Mouse (Mus musculus): ENCODE results near the gene Rprd1b. TPM values are rescaled to one million over a fixed set of nuclear protein-coding genes. Genes with fewer than 3 reads are reported as not detected.

The Rprd1b gene
- polyA plus RNA-seq, 1 experiment from 2014 or later: 40.7 TPM

DNA sequence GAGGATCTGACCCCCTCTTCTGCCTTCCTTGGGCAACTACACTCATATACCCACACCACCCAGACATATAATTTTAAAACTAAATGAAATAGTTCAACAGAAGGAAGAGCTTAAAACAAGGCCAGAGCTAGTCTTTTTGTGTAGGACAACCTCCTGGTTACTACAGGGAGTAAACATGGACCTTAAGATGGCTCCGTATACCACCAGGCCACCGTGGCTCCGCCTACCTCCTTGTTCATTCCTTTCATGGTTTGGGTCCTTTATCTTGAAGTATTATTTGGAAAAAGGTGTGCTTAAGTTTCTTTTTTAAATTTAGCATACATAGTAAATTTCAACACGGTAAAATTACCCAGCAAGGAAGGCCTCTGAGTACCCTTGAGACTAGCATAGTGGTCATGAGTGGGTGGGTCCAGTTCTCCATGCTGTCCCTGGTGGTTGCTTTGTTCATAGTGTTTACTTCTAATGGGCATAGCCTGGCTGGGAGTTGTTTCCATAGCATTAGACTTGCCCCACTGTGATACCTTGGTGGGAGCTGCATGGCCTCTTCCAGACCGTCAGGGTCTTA, 39.0 kb downstream of the Rprd1b start:
- peaks cover 5% of the 10 kb centered on the region; the same call in 1 of the 2 replicates for H3K36me3 ChIP-seq
- H3K9ac ChIP-seq: no peak overlapping the region
- no peak overlapping the region for H3K4me3 ChIP-seq (replicated peaks)
- H3K4me2 ChIP-seq: no peak overlapping the region
- no peaks in the 10 kb centered on the region for H3K9me3 ChIP-seq
- 89% methylated on average over 5 of the region's 5 CpGs for WGBS
- no peak overlapping the region for H3K27ac ChIP-seq
- H3K27me3 ChIP-seq (replicated peaks): no peaks in the 10 kb centered on the region
- no peak for ATAC-seq (ENCODE audit: insufficient read depth, low FRiP score, low read depth)
- H3K4me1 ChIP-seq: no peaks in the 10 kb centered on the region

- no peak overlapping the region for H3K4me3 ChIP-seq (replicated peaks)
- H3K27me3 ChIP-seq (replicated peaks): no peaks in the 10 kb centered on the region
- H3K27ac ChIP-seq: no peak overlapping the region
- H3K4me1 ChIP-seq: no peaks in the 10 kb centered on the region
- no peaks in the 10 kb centered on the region for H3K36me3 ChIP-seq
- H3K9me3 ChIP-seq: no peaks in the 10 kb centered on the region
- no peak overlapping the region for H3K4me2 ChIP-seq
- ATAC-seq (ENCODE audit: insufficient read depth, low FRiP score, low read depth): no peak
- H3K9ac ChIP-seq: no peak overlapping the region
Observed at GRCm38 (mm10) chr2:158068444-158068971, 40.2 kb downstream of the Rprd1b start.

- Histone ChIP-seq H3K9ac (no peak overlapping the region), H3K36me3 (peaks cover 15% of the 10 kb centered on the region; the same call in 1 of the 2 replicates), H3K9me3 (no peaks in the 10 kb centered on the region), H3K27me3 (replicated peaks) (no peaks in the 10 kb centered on the region), H3K4me2 (no peak overlapping the region), H3K4me3 (replicated peaks) (no peak overlapping the region), H3K4me1 (no peaks in the 10 kb centered on the region), H3K27ac (0 out of 2 replicates have a peak overlapping the region, but pooled peaks have one; percentile 45)
- no peak for ATAC-seq (ENCODE audit: insufficient read depth, low FRiP score, low read depth)
- 56% methylated on average over 3 of the region's 3 CpGs for WGBS
Observed at GRCm38 (mm10) chr2:158070885-158071632, 42.8 kb downstream of the Rprd1b start.

- Histone ChIP-seq H3K9ac (no peak overlapping the region), H3K27ac (0 out of 2 replicates have a peak overlapping the region, but pooled peaks have one; percentile 16), H3K36me3 (peaks cover 19% of the 10 kb centered on the region; the same call in 1 of the 2 replicates), H3K4me2 (no peak overlapping the region), H3K4me1 (no peaks in the 10 kb centered on the region), H3K9me3 (no peaks in the 10 kb centered on the region), H3K27me3 (replicated peaks) (no peaks in the 10 kb centered on the region), H3K4me3 (replicated peaks) (no peak overlapping the region)
- no peak for ATAC-seq (ENCODE audit: insufficient read depth, low FRiP score, low read depth)
- 72% methylated on average over 5 of the region's 5 CpGs for WGBS
Observed at GRCm38 (mm10) chr2:158071633-158071995, 43.3 kb downstream of the Rprd1b start.

DNA sequence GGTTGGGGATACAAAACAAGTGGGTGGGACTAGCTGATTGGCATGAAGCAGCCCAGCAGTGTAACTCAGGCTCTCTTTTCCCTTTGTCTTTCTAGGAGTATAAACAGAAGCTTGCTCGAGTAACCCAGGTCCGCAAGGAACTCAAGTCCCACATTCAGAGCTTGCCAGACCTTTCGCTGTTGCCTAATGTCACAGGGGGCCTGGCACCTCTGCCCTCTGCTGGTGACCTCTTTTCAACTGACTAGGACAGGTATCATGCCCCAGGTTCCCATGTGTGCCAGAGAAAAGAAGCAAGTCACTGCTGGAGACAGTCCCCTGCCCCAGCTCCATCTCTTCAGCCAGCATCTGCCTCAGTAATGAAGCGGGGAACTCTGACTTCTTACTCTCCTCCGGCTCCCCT, 46.5 kb downstream of the Rprd1b start:
- no peak overlapping the region for H3K9ac ChIP-seq
- no peak overlapping the region for H3K27ac ChIP-seq
- no peaks in the 10 kb centered on the region for H3K9me3 ChIP-seq
- no peak for ATAC-seq (ENCODE audit: insufficient read depth, low FRiP score, low read depth)
- H3K4me3 ChIP-seq (replicated peaks): no peak overlapping the region
- H3K36me3 ChIP-seq: peaks cover 30% of the 10 kb centered on the region
- no peak overlapping the region for H3K4me2 ChIP-seq
- 84% methylated on average over 5 of the region's 5 CpGs for WGBS
- no peaks in the 10 kb centered on the region for H3K27me3 ChIP-seq (replicated peaks)
- peaks cover 4% of the 10 kb centered on the region for H3K4me1 ChIP-seq

GRCm38 (mm10) chr2:158076690-158077089, 48.4 kb downstream of the Rprd1b start:
- no peak overlapping the region for H3K27ac ChIP-seq
- H3K4me2 ChIP-seq: no peak overlapping the region
- no peak for ATAC-seq (ENCODE audit: insufficient read depth, low FRiP score, low read depth)
- no peak overlapping the region for H3K9ac ChIP-seq
- no peaks in the 10 kb centered on the region for H3K9me3 ChIP-seq
- no peak overlapping the region for H3K4me3 ChIP-seq (replicated peaks)
- WGBS: 75% methylated on average over 6 of the region's 6 CpGs
- H3K36me3 ChIP-seq: peaks cover 30% of the 10 kb centered on the region
- no peaks in the 10 kb centered on the region for H3K27me3 ChIP-seq (replicated peaks)
- H3K4me1 ChIP-seq: peaks cover 14% of the 10 kb centered on the region

DNA sequence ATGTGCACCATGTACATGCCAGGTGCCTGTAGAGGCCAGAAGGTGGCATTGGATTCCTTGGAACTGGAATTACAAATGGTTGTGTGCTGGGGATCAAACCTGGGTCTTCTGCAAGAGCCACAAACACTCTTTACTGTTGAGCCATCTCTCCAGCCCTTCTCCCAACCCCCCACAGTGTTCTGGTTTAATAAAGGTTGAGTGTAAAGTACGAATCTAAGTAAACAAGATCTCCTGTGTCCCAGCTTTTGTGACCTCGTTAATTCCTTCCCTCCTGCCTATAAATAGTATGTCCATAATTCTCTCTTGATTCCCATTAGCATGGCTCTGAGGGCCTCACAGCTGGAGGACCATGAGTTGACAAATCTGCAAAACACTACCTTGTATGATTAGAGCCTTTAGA, 49.7 kb downstream of the Rprd1b start:
- no peak overlapping the region for H3K4me2 ChIP-seq
- no peak overlapping the region for H3K9ac ChIP-seq
- no peaks in the 10 kb centered on the region for H3K27me3 ChIP-seq (replicated peaks)
- no peak overlapping the region for H3K27ac ChIP-seq
- H3K36me3 ChIP-seq: peaks cover 30% of the 10 kb centered on the region
- peaks cover 14% of the 10 kb centered on the region for H3K4me1 ChIP-seq
- no peak overlapping the region for H3K4me3 ChIP-seq (replicated peaks)
- 46% methylated on average over 2 of the region's 2 CpGs for WGBS
- H3K9me3 ChIP-seq: no peaks in the 10 kb centered on the region
- no peak for ATAC-seq (ENCODE audit: insufficient read depth, low FRiP score, low read depth)

DNA sequence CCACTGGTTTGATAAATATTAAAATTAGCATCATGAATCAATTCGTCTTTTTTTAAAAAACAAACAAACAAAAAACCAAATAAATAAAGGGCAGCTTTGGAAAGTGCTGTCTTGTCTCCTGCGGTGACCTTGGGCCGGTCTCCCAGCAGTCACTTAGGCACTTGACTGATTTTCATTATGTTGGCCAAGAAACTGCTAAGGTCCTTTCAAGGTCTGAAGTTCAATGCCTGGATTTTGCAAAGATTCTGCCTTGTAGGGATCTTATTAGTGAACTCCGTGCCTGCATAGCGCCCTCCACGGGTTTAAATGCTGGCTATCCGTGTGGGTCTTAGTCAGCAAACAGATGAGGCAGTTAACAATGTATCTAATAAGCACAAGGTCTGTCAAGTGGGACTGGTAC, 50.7 kb downstream of the Rprd1b start:
- H3K36me3 ChIP-seq: peaks cover 30% of the 10 kb centered on the region
- H3K9ac ChIP-seq: no peak overlapping the region
- no peak overlapping the region for H3K4me2 ChIP-seq
- H3K4me3 ChIP-seq (replicated peaks): no peak overlapping the region
- no peak overlapping the region for H3K27ac ChIP-seq
- H3K27me3 ChIP-seq (replicated peaks): no peaks in the 10 kb centered on the region
- peaks cover 14% of the 10 kb centered on the region for H3K4me1 ChIP-seq
- H3K9me3 ChIP-seq: no peaks in the 10 kb centered on the region
- no peak for ATAC-seq (ENCODE audit: insufficient read depth, low FRiP score, low read depth)
- WGBS: 81% methylated on average over 7 of the region's 7 CpGs

DNA sequence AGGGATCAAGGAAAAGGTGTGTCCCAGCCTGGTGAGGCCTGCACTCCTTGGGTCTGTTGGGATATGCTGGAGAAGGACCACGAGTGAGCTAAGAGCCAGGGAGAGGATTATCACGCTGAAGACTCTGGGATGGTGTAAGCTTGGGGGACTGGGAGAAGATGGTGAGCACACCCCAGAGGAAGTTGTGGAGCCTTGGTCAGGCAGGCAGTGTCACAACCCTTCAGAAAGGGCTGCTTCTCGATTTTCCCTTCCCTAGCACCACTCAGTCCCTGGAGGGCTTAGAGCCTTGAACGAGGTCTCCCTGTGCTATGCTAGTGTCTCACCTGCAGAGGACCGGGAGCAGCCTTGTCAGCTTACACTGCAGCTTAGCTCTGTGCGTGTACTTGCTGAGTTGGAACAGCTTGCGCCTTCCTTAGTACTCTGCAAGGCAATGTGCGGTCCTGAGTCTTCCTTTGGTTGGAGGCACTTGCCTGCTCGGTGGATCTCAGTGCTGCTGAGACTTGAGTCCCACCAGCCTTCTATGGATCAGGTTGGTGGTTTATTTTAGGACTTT, 51.6 kb downstream of the Rprd1b start:
- peaks cover 14% of the 10 kb centered on the region for H3K4me1 ChIP-seq
- WGBS: 42% methylated on average over 9 of the region's 9 CpGs
- H3K27ac ChIP-seq: peak overlapping the region; percentile 79
- no peaks in the 10 kb centered on the region for H3K9me3 ChIP-seq
- H3K4me2 ChIP-seq: no peak overlapping the region
- H3K4me3 ChIP-seq (replicated peaks): no peak overlapping the region
- H3K27me3 ChIP-seq (replicated peaks): no peaks in the 10 kb centered on the region
- no peak overlapping the region for H3K9ac ChIP-seq
- peak; percentile 75 for ATAC-seq (ENCODE audit: insufficient read depth, low FRiP score, low read depth)
- H3K36me3 ChIP-seq: peaks cover 25% of the 10 kb centered on the region

- Histone ChIP-seq H3K9me3 (no peaks in the 10 kb centered on the region), H3K27ac (peak overlapping the region; percentile 83), H3K27me3 (replicated peaks) (no peaks in the 10 kb centered on the region), H3K4me3 (replicated peaks) (no peak overlapping the region), H3K4me2 (no peak overlapping the region), H3K4me1 (peaks cover 14% of the 10 kb centered on the region), H3K9ac (no peak overlapping the region), H3K36me3 (peaks cover 18% of the 10 kb centered on the region)
- peak; percentile 75 for ATAC-seq (ENCODE audit: insufficient read depth, low FRiP score, low read depth)
- WGBS: 46% methylated on average over 9 of the region's 9 CpGs
Observed at GRCm38 (mm10) chr2:158080622-158081241, 52.4 kb downstream of the Rprd1b start.

DNA sequence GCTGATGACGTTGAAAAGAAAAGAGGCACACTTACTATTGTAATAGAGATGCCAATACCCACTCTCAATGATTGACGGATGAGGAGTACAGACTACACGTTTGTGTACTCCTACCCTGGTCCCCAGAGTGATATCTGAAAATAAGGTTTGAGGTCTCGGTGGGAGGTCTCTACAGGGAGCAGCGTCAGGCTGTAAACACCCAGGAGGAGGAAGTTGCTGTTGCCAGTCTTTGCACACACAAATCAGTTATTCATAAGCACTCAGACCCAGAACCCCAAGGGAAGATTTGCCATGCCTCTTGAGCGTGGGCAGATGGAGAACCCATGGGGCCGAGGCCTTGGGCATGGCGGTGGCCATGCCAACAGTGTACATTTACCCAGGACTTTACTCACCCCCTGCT, 56.2 kb downstream of the Rprd1b start:
- no peak for ATAC-seq (ENCODE audit: insufficient read depth, low FRiP score, low read depth)
- no peaks in the 10 kb centered on the region for H3K27me3 ChIP-seq (replicated peaks)
- no peaks in the 10 kb centered on the region for H3K9me3 ChIP-seq
- WGBS: 58% methylated on average over 8 of the region's 8 CpGs
- H3K4me1 ChIP-seq: peaks cover 14% of the 10 kb centered on the region
- no peaks in the 10 kb centered on the region for H3K36me3 ChIP-seq
- H3K4me3 ChIP-seq (replicated peaks): no peak overlapping the region
- no peak overlapping the region for H3K27ac ChIP-seq
- no peak overlapping the region for H3K4me2 ChIP-seq
- H3K9ac ChIP-seq: no peak overlapping the region

GRCm38 (mm10) chr2:158090096-158090495, 61.8 kb downstream of the Rprd1b start:
- Histone ChIP-seq H3K36me3 (no peaks in the 10 kb centered on the region), H3K9me3 (no peaks in the 10 kb centered on the region), H3K4me2 (no peak overlapping the region), H3K9ac (no peak overlapping the region), H3K27ac (no peak overlapping the region), H3K4me3 (replicated peaks) (no peak overlapping the region), H3K27me3 (replicated peaks) (no peaks in the 10 kb centered on the region), H3K4me1 (peaks cover 19% of the 10 kb centered on the region)
- WGBS: 85% methylated on average over 4 of the region's 4 CpGs
- ATAC-seq (ENCODE audit: insufficient read depth, low FRiP score, low read depth): no peak
